Mouse (Mus musculus): ENCODE results near the gene Gm20388. TPM values are rescaled to one million over a fixed set of nuclear protein-coding genes. Genes with fewer than 3 reads are reported as not detected.

The Gm20388 gene
- polyA plus RNA-seq, 1 experiment from 2014 or later: 2.5 TPM

DNA sequence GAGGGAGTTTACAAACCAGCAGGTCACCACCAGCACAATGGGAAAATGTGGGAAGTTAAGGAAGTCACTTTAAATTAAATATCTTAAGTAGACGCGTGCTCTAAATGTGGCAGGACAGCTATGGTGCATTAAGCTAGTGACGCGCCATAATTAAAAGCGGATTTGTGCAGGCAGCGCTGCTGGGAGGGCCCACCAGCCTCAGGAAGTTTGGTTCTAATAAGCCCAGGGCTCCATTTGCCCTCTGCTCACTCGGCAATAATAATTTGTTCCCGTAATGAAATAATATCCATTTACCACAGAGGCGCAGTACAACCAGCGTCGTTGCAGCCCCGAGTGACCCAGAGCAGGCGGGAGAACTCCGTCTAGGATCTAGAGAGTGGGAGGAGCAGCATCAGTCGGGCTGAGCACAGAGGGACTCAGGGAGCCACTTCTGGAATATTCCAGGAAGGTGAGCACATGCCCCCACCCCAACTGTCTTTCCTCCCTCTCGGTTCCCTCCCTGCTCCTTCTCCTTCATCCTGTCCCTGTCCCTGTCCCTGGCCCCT lies 1040.1 kb downstream of the Gm20388 start:
- Histone ChIP-seq H3K36me3 (no peaks in the 10 kb centered on the region), H3K9me3 (replicated peaks) (no peaks in the 10 kb centered on the region), H3K27ac (peak overlapping the region; percentile 70), H3K4me1 (peaks cover 65% of the 10 kb centered on the region), H3K4me3 (0 out of 2 replicates have a peak overlapping the region, but pooled peaks have one; percentile 9), H3K27me3 (ENCODE audit: low read depth, poor library complexity, severe bottlenecking) (peaks cover 94% of the 10 kb centered on the region)
- DNase-seq (ENCODE audit: low spot score): no peak
- 25% methylated on average over 16 of the region's 16 CpGs for whole genome bisulfite sequencing

DNA sequence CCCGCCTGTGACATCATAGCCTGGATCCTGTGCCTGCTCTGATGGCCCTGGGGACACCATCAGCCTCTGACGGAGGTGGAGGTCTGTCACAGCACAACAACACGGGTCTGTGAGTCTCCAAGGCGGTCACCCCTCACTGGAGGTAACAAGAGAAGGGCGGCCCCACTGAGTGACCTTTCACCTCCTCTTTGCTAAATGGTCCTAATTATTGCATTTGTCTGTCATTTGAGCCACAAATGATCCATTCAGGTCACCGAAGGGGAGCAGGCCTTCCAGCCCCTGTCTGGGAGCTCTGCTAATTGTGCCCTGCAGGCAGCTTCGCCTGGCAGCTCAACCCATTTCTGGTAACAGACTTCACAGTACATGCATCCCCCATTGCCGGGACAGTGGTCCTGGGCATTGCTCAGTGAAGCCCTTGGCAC lies 1048.8 kb downstream of the Gm20388 start:
- Histone ChIP-seq H3K27ac (peak overlapping the region; percentile 68), H3K36me3 (no peaks in the 10 kb centered on the region), H3K4me3 (no peak overlapping the region), H3K9me3 (replicated peaks) (no peaks in the 10 kb centered on the region), H3K4me1 (peaks cover 42% of the 10 kb centered on the region), H3K27me3 (ENCODE audit: low read depth, poor library complexity, severe bottlenecking) (peaks cover 100% of the 10 kb centered on the region)
- WGBS: 5% methylated on average over 8 of the region's 8 CpGs
- peak; percentile 56 for DNase-seq (ENCODE audit: low spot score)

DNA sequence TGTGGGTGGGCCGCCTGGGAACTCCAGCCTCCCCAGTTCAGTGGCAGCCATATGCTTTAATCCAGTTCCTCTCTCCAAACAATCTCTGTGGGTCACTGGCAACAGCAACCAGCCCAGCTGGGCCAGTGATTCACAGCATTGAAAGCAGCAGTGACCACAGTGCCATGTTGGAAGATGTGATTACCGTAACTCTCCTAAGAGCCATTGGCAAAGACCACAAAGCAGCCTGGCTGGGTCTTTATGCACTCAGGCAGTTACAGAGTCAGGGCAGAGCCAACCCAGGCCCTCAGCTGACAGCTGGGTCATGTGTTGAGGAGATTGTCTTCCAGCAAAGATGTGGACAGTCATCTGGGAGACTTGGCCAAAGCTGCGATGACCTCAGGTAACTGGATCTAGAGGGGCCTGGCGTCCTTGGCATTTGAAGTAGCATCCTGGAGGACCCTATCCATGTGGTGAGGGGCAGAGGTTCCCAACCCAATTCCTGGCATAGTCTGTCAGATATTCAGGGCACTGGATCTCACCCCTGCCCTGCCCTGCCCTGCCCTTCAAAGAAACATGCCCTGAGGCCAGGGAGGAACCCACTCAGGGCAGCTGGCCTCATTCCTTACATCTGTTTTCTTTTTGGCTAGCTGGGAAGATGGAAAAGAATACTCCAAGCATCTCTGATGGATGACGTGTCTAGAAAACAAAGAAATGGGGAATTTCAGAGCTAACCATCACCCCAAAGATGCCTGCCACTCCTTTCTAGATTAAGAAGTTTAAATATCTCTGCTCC lies 1052.2 kb downstream of the Gm20388 start:
- WGBS: 89% methylated on average over 5 of the region's 5 CpGs
- peaks cover 99% of the 10 kb centered on the region for H3K27me3 ChIP-seq (ENCODE audit: low read depth, poor library complexity, severe bottlenecking)
- peaks cover 42% of the 10 kb centered on the region for H3K4me1 ChIP-seq
- no peak for DNase-seq (ENCODE audit: low spot score)
- no peak overlapping the region for H3K27ac ChIP-seq
- no peaks in the 10 kb centered on the region for H3K9me3 ChIP-seq (replicated peaks)
- H3K36me3 ChIP-seq: no peaks in the 10 kb centered on the region
- H3K4me3 ChIP-seq: no peak overlapping the region

DNA sequence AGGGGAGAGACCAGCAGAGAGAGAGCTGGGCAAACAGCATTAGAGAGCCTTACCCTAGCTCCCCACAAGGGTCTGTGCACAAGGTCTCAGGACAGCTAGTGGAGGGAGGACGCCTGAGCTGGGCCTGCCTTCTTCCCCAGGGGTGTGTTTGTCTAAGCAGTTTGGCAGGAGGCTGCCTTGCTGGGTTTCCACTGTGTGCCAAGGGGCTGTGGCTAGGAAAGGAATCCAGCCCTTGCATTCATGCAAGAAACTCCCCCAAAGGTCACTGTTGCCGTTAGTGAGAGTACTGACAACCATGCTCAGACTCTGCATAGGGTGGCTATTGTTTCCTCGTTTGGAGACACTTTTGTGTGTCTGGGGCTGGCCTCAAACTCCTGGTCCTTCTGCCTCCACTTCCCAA lies 1055.9 kb downstream of the Gm20388 start:
- no peak overlapping the region; the same call in 1 of the 2 replicates for H3K27ac ChIP-seq
- WGBS: 34% methylated on average over 3 of the region's 3 CpGs
- no peaks in the 10 kb centered on the region for H3K9me3 ChIP-seq (replicated peaks)
- H3K4me1 ChIP-seq: peaks cover 16% of the 10 kb centered on the region; the same call in 1 of the 2 replicates
- no peaks in the 10 kb centered on the region for H3K36me3 ChIP-seq
- no peak for DNase-seq (ENCODE audit: low spot score)
- no peak overlapping the region for H3K4me3 ChIP-seq
- H3K27me3 ChIP-seq (ENCODE audit: low read depth, poor library complexity, severe bottlenecking): peaks cover 98% of the 10 kb centered on the region

DNA sequence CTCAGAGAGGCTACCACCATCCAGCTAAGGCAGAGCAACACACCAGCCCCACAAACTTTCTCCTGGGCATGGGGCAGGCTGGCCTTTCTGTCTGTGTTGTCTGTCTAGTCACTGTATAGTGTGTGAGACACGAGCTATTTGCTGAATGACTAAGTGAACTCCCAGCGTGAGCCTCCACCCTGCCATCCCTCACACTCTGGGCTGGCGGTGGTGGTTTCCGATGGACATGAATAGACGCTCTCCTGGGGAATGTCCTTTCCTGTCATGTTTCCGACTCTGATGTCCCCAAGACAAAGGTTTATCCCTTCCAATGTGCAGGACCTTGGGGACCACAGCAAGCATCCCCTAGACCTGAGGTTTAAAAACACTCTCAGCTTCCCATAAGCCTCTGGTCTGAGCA lies 1057.7 kb downstream of the Gm20388 start:
- Histone ChIP-seq H3K27ac (no peak overlapping the region), H3K4me3 (no peak overlapping the region), H3K4me1 (peaks cover 31% of the 10 kb centered on the region), H3K36me3 (no peaks in the 10 kb centered on the region), H3K9me3 (replicated peaks) (no peaks in the 10 kb centered on the region), H3K27me3 (ENCODE audit: low read depth, poor library complexity, severe bottlenecking) (peaks cover 98% of the 10 kb centered on the region)
- DNase-seq (ENCODE audit: low spot score): no peak
- 70% methylated on average over 6 of the region's 6 CpGs for WGBS

DNA sequence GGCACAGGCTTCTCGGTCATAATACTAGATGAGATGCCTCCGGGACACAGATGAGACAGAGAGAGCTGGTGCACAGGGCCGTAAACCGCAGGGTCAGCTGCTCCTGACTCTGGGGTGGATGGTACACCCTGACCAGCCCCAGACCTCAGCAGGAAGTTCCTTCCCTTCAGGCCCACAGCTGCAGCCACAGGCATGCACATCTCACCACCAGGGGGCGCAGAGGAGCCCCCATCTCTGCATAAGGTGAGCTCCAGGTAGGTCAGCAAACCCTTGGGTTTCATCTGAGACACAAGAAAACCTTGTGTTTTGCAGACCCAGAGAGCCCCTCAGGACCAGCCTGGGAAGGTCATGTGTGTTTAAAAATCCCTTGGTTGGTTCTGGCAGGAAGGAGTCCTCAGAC lies 1059.7 kb downstream of the Gm20388 start:
- H3K9me3 ChIP-seq (replicated peaks): no peaks in the 10 kb centered on the region
- peaks cover 26% of the 10 kb centered on the region for H3K4me1 ChIP-seq
- 28% methylated on average over 5 of the region's 5 CpGs for WGBS
- no peaks in the 10 kb centered on the region for H3K36me3 ChIP-seq
- peak; percentile 83 for DNase-seq (ENCODE audit: low spot score)
- peaks cover 98% of the 10 kb centered on the region for H3K27me3 ChIP-seq (ENCODE audit: low read depth, poor library complexity, severe bottlenecking)
- no peak overlapping the region for H3K27ac ChIP-seq
- H3K4me3 ChIP-seq: no peak overlapping the region

DNA sequence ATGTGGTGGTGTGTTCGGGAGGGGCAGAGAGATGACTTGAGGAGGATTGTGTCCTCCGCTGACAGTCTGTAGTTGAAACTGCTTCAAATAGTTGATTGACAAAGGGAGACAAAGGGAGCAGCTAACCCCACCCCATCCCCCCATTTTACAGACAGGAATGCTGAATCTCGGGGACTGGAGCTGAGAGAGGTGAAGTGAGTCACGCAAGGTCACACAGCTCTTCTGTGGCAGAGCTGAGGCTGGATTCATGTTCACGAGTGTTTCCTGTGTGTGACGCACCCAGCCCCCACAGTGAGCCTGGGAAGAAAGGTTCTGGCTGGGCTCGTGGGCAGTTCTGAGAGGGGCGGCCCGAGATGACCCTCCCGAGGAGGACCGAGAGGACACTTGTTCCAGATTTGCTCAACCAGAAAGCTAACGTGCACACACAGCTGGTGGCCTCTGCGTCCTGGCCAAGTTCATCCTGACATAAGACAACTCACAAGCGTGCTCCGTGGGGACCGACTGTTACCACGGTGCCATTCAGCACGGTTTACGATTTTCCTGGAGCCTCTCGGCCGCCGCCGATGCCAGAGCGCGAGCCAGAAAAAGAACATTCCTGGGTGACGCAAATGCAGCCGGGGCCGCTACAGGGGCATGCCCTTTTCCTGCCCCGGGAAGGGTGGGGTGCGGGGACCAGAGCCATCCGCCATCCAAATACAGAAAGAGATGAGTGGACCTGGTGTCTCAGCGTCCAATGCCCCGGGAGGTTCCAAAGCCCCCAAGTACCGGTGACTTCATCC lies 1061.2 kb downstream of the Gm20388 start:
- DNase-seq (ENCODE audit: low spot score): peak; percentile 47
- Histone ChIP-seq H3K27me3 (ENCODE audit: low read depth, poor library complexity, severe bottlenecking) (peaks cover 97% of the 10 kb centered on the region), H3K36me3 (no peaks in the 10 kb centered on the region), H3K4me1 (peaks cover 18% of the 10 kb centered on the region), H3K4me3 (peak overlapping the region; percentile 46), H3K27ac (peak overlapping the region; percentile 10; the same call in 1 of the 2 replicates), H3K9me3 (replicated peaks) (no peaks in the 10 kb centered on the region)
- 28% methylated on average over 34 of the region's 34 CpGs for WGBS

DNA sequence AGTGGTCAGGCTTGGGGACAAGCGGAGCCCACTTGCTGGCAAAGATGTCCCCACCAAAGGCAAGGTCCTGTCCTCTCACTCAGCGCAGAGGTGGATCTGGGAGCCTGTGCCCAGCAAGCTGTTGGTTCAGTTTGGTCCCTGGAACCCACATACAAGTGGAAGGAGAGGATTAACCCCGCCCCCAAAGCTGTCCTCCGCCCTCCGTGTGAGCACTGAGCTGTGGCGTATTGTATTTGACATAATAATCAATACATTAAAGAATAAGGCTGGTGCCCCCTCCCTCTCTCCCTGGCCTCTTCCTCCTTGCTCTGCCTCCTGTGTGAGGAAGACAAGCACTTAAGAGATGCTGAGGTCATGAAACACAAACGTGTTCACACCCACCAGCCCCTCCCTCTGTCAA lies 1062.4 kb downstream of the Gm20388 start:
- no peak for DNase-seq (ENCODE audit: low spot score)
- Histone ChIP-seq H3K27me3 (ENCODE audit: low read depth, poor library complexity, severe bottlenecking) (peaks cover 98% of the 10 kb centered on the region), H3K27ac (no peak overlapping the region), H3K36me3 (no peaks in the 10 kb centered on the region), H3K4me3 (0 out of 2 replicates have a peak overlapping the region, but pooled peaks have one; percentile 46), H3K9me3 (replicated peaks) (no peaks in the 10 kb centered on the region), H3K4me1 (peaks cover 15% of the 10 kb centered on the region)
- 21% methylated on average over 7 of the region's 7 CpGs for WGBS

DNA sequence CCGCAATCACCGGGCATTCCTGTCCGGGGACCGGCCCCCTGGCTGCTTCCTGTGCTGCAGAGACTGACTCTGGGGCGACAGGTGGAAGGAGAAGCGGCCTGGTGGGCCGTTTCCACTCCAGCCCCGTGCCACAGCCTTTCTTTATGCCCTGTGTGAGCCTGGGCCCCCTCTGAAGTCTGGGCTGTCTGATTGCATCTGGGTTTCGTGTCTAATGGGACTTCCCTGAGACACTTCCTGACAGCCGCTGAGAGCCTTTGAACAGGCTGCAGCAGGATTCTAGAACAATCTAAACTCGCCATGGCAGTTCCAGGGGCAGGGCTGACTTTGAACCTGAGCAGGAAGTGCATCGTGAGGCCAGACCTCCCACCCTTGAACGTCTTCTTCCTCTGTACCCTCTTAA lies 1066.5 kb downstream of the Gm20388 start:
- Histone ChIP-seq H3K4me1 (peaks cover 20% of the 10 kb centered on the region), H3K27me3 (ENCODE audit: low read depth, poor library complexity, severe bottlenecking) (peaks cover 98% of the 10 kb centered on the region), H3K9me3 (replicated peaks) (no peaks in the 10 kb centered on the region), H3K36me3 (no peaks in the 10 kb centered on the region), H3K27ac (no peak overlapping the region), H3K4me3 (no peak overlapping the region)
- no peak for DNase-seq (ENCODE audit: low spot score)
- 67% methylated on average over 13 of the region's 13 CpGs for WGBS

DNA sequence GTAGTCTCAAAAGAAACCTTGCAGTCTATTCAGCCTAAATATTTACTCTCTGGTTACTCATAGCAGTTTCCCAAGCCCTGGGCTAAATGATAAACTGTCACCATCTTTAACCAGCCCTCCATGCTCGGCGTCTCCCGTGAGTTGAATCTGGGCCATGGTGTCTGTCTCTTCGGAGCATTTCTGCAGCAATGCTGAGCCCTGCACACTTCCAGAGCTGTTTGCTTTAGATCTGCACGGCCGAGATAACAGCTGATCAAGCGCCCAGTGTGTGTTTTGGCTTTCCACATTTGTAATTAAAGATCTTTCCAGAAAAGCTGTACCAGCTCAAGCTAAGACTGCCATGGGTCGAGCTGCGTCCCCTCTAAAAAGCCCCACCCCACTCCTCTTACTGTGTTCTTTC lies 1068.6 kb downstream of the Gm20388 start:
- no peak for DNase-seq (ENCODE audit: low spot score)
- Histone ChIP-seq H3K9me3 (replicated peaks) (no peaks in the 10 kb centered on the region), H3K36me3 (no peaks in the 10 kb centered on the region), H3K4me3 (no peak overlapping the region), H3K27ac (no peak overlapping the region), H3K4me1 (peaks cover 10% of the 10 kb centered on the region), H3K27me3 (ENCODE audit: low read depth, poor library complexity, severe bottlenecking) (peaks cover 96% of the 10 kb centered on the region)
- WGBS: 75% methylated on average over 9 of the region's 9 CpGs

DNA sequence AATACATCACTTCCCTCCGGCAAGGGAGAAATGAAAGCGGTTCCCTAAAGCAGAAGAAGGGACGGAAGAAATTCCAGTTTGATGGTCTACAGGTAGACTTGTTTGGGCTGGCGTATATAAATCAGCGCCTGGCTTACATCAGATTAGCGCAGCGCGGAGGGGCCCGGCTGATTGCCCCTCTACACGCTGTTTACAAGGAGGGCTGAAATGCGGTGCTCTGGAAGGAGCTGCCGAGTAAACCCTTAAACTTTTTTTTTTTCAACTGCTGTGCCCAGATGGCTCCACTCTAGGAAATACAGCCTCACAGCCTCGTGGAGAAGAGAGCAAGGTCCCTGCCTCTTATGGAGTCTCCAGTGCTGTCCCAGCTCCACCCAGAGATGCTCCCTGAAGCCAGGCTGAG lies 1070.3 kb downstream of the Gm20388 start:
- Histone ChIP-seq H3K36me3 (no peaks in the 10 kb centered on the region), H3K9me3 (replicated peaks) (no peaks in the 10 kb centered on the region), H3K27me3 (ENCODE audit: low read depth, poor library complexity, severe bottlenecking) (peaks cover 96% of the 10 kb centered on the region), H3K4me3 (peak overlapping the region; percentile 21; the same call in 1 of the 2 replicates), H3K4me1 (peaks cover 10% of the 10 kb centered on the region), H3K27ac (no peak overlapping the region)
- 20% methylated on average over 13 of the region's 13 CpGs for WGBS
- no peak for DNase-seq (ENCODE audit: low spot score)

DNA sequence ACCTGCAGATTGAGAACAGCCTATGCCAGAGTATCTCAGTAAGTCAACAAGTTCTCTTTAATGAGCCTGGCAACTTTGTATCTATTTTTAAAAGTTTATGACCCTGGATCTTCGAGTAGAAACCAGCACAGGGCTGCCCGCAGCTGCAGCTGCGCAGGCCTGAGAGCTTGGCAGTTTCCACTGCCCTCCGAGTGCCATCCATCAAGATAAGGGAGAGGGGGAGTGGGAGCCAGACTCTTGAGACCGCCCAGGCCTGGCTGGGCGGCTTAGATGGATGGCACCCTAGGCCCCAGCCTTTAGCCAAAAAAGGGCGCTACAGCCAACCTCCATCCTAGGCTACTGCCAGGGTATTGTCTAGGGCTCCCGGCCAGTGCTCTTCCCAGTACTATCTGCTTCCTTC lies 1074.2 kb downstream of the Gm20388 start:
- H3K9me3 ChIP-seq (replicated peaks): no peaks in the 10 kb centered on the region
- peaks cover 76% of the 10 kb centered on the region for H3K27me3 ChIP-seq (ENCODE audit: low read depth, poor library complexity, severe bottlenecking)
- H3K27ac ChIP-seq: no peak overlapping the region
- no peak for DNase-seq (ENCODE audit: low spot score)
- 39% methylated on average over 8 of the region's 8 CpGs for WGBS
- no peak overlapping the region for H3K4me3 ChIP-seq
- peaks cover 10% of the 10 kb centered on the region for H3K4me1 ChIP-seq
- H3K36me3 ChIP-seq: no peaks in the 10 kb centered on the region

DNA sequence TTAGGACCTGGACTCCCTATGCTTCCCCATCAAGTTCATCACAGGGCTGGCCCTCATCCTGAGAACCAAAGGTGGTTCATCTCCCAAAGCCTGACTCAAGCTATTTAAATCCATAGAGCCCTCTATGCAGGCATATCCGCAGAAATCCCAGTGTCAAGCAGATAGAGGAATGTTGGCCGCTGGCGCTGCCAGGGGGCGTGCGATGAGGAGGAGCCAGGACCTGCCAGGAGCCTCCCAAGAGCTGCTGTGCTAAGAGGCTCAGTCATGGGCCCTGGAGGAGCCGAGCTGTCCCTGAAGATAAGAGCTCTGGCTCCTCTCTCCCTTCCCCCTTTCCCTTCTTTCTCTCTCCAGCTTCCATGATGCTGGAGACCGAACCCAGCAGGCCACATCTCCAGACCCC lies 1075.4 kb downstream of the Gm20388 start:
- DNase-seq (ENCODE audit: low spot score): no peak
- Histone ChIP-seq H3K27ac (no peak overlapping the region), H3K4me3 (no peak overlapping the region), H3K36me3 (no peaks in the 10 kb centered on the region), H3K9me3 (replicated peaks) (no peaks in the 10 kb centered on the region), H3K27me3 (ENCODE audit: low read depth, poor library complexity, severe bottlenecking) (peaks cover 70% of the 10 kb centered on the region), H3K4me1 (peaks cover 9% of the 10 kb centered on the region)
- 86% methylated on average over 7 of the region's 7 CpGs for WGBS
